Mouse (Mus musculus) 416B (cell line): ENCODE measurements at regions not wholly inside any gene's neighbourhood (a gene's known extent, or its start where the extent isn't known, plus 50 kb on each side); places are given as distances from the start of the nearest gene placed in this dataset.

Source experiments
- DNase-seq: peaks from one replicate; pipeline ENCODE4 v3.0.0; 2011; ENCODE audit warnings: low read depth

DNA sequence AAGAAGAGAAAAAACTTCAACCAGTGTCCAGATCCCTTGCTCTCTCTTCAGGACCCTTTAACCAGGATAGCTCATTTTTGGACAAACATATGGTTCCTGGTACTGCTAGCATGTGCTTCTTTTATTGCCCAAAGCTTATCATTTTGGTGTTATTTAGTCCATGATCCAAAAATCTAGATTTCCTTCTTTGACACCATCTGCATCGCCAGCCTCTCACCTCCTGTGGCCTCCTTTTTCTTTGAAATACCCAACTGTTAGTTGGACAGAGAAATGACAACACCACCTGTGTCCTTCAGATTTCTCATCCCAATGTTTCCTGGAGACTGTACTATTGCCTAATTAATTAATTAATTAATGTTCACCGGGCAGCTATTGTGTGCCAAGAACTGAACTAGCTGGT, 188.0 kb upstream of the Plppr1 start:
- DNase-seq, result no peak

- DNase-seq, result no peak
Observed at GRCm38 (mm10) chr4:48889074-48889592, 169.9 kb upstream of the Plppr1 start.

GRCm38 (mm10) chr4:48904551-48904950, 154.5 kb upstream of the Plppr1 start:
- DNase-seq, result peak; percentile 1

DNA sequence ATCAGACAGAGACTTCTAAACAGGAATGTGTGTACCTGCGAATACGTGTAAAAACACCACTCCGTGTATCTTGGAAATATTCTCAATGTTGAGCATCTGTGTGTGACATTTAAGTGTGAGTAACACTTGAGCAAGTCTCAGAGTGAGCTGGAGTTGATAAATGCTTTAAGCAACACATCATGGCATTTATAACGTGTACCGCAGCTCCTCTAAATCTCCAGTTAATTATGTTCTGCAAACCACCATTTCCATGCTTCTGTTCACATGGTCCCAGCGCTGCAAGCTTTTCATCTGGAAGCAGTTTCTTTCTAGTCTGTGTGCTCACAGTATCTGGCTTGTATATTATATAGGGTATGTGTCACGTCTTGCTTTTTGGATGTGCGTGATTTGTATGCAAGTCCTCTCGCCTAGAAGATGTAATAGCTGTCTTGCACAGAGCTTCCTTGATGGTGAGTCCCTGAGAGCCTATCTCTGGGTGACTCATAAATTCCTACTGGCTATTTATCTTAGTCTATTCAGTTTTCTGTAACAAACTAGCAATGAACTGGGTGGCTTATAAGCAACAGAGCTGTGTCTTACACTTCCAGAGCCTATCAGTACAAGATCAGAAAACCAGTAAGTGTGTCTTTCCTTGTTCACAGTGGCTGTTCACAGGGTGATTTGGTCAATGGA, 153.7 kb upstream of the Plppr1 start:
- DNase-seq, result no peak

GRCm38 (mm10) chr4:48909161-48909560, 149.9 kb upstream of the Plppr1 start:
- DNase-seq, result no peak

GRCm38 (mm10) chr4:48913301-48913700, 145.8 kb upstream of the Plppr1 start:
- DNase-seq, result no peak

DNA sequence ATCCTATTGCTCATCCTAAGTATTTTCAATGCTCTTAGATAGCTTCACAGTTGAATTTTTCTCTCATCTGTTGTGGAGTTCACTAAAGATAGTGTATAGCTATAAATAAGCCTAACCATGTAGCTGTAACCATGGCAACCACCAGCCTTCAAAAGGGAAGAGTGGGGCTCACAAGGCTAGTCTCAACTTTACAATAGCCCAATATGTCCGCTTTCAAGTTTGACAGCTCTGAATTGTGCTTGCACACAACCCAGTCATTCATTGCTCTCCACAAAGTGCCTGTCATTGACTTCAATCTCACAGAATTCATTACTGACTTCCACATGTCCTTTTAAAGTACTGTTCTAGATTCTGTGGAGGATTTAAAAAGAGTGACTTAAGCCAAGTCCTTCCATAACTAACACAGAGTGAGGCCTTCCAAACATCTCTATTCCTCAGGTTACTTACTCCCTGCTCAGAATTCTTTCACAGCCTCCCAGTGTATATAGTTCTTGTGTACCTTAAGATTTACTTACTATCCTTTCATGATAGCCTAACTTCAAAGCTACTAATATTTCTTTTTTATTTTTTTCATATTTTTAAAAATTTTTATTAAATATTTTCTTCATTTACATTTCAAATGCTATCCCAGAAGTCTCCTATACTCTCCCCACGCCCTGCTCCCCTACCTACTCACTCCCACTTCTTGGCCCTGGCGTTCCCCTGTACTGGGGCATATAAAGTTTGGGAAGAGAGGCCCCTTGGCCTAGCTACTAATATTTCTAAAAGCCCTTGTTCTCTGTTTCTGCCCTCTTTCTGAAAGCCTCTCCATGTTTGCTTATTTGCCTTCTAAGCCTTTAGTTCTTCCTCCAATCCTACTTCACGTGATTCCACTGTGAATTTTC, 134.3 kb upstream of the Plppr1 start:
- DNase-seq, result no peak

DNA sequence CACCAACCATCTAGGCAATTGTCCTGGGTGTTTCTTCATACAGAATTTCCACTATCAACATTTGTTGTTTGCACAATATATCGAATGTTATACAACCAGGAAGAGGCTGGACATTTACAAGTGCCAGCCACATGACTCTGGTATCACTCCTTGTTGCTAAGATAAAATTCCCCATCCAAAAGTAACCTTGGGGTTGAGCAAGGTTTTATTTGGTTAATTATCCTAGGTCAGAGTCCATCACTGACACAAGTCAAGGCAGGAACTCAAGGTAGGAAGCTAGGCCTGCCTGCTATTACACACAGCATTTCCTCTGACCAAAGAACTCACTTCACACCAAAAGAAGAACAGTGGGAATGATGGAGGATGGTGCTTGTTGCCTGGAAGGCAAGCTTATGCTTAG, 120.7 kb upstream of the Plppr1 start:
- no peak for DNase-seq

- DNase-seq, result no peak
Observed at GRCm38 (mm10) chr4:48938892-48939291, 120.2 kb upstream of the Plppr1 start.

DNA sequence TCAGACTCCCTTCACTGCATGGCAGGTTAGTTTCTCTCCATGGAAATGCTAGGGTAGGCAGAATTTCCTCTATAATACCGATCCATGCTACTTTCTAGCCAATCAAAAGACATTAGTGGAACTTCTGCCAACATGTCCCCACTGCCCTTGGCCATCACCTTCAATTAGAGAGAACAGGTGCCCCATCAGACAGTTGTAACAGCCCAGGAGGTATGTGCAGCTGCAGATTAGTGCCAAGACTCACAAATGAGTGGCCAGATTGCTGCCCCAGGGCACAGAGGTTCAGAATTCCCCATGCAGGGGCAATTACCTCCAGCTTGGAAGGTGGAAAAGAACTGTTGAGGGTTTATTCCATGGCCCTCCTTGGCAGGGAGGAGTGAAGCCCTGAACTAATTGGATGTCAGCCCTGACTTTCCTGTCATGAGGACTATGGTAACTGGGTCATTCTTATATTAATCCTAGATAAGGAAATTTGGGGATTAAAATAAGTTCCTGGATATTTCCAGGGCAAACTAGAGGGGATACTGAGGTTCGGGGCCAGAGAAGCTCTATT, 113.7 kb upstream of the Plppr1 start:
- DNase-seq, result no peak

DNA sequence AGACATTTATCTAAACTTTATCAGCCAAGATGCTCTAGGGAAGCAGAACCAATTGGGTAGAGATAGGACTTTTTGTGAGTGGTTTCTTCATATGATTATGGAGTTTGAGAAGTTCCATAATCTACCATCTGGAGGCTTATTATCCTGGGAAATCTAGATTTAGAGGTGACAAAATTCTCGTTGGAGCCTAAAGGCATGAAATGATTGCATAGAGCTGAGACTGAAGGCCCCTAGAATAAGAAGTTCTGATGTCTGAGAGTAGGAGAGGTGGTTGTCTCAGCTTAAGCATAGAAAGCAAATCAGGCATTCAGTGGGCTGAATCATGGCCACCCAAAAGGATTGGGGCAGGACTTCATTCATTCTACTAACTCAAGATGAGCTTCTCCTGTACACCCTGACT, 106.1 kb upstream of the Plppr1 start:
- no peak for DNase-seq

GRCm38 (mm10) chr4:48975810-48976209, 83.3 kb upstream of the Plppr1 start:
- no peak for DNase-seq

DNA sequence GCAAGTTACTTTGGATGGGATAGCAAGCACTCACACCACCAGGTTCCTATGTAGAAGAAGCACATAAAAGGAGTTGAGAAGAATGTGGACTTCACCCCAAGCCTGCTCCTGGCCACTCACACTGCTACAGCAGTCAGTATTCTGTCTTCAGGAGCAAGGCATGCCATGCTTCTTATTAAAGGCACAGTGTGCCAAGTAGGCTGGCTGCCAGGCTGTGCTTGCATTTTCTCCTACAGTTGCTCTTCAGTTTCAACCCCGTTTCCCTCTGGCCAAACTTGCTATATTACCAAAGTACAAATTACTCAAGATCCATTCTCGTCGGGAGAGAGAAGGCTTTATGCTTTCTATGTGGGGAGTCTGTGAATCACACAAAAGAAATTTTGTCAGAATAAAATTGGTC, 67.1 kb upstream of the Plppr1 start:
- DNase-seq, result no peak
